Mouse (Mus musculus) kidney, adult 9 months (tissue): ENCODE measurements at regions not wholly inside any gene's neighbourhood (a gene's known extent, or its start where the extent isn't known, plus 50 kb on each side); places are given as distances from the start of the nearest gene placed in this dataset.

Experiments
- DNase-seq: peaks from one replicate; pipeline ENCODE4 v3.0.0; 2022

DNA sequence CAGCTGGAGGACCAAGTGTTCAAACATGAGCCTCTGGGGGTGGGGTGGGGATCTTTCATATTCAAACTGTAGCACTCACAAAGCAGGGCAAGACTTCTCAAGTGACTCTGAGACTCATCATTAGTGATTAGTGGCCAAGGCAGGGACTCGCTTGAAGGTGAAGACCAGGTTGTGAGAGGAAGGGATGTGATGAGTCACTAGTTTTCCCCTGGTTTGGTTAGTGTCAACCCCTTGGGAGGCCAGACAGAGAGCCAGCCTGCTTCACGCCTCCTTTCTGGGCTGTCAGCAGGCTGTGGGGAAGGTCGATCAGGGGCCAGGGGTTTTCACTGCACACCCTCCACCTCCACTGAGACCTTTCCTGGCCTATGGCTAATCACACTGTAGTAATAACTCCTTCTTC lies 65.2 kb downstream of the Slc30a10 start:
- no peak for DNase-seq

DNA sequence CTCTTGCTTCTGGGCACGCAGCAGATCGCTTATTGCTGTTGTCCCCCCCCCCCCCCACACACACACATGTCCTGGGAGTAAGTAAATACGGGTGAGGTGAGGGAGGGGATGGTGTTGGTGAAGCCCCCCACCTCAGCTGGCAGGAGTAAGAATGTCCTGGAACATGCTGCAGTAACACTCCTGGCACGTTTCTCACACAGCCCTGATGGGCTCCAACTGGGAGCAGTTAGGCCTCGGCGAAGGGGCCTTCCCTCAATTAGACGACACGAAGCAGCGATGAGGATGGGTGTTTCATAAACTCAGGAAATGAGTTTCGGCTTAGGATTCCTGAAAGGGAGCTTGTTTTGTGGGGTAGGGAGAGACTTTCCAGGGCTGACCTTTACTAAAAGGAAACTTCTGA lies 69.4 kb downstream of the Slc30a10 start:
- no peak for DNase-seq

DNA sequence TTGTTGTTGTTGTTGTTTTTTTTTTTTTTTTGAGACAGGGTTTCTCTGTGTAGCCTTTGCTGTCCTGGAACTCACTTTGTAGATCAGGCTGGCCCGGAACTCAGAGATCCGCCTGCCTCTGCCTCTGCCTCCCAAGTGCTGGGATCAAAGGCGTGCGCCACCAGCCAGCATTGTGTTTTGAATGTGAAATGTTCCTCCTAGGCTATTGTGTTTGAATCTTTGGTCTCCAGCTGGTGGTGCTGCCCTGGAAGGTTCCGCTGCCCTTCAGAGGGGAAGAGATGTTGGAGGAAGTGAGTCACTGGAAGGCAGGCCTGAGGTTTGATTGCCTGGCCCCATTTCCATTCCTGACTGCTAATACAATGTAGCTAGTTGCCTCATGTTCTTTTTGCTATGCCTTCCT lies 78.8 kb downstream of the Slc30a10 start:
- no peak for DNase-seq

DNA sequence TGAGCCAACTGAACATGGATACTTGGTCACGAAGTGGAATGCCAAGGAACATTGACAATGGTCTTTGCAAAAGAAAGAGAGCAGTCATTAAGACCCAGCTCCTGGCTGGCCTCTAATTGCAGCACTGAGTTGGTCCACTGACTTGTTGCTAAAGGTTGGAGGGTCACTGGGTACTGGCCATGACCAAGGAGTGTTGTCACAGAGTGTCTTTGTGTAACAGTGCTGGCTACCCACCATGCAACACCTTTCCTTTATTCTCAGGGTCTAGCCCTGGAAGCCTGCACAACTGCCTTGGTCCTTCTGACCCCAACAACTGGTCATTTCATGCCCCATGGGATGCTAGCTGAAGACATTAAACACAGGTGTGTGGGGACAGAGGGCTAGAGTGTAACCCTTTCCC lies 79.5 kb downstream of the Slc30a10 start:
- DNase-seq, result no peak

DNA sequence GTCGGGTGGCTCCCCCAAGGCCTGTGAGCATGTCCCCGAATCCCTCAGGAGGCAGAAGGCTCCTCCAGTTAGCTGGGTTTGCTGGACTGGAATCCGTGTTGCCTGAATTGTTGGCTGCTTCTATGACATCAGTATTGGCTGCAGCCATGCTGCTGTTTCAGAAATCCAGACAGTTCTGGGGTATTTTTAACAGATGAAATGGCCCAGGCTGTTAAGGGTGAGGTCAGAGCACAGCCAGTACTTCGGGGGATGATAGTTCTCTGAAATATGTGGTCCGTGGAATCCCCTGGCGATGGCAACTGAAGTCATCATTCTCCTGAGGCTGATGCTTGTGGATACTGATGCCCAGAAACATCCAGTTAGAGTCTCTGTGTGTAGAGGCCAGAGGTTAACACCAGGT lies 80.7 kb downstream of the Slc30a10 start:
- no peak for DNase-seq

DNA sequence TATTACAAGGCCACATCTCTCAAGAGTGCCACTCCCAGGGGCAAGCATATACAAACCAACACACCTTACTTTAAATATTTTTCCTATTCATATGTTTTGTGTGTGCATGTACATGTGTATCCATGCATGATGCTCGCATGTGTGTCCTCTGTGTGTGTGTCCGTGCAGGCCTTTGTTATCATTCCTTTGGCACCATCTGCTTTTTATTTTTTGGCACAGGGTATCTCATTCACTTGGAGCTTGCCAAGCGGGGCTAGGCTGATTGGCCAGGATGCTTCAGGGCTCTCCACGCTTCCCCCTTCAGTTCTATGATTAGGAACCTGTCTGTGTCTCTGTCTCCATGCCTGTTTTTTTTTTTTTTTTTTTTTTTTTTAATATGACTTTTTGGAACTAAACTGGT lies 82.6 kb downstream of the Slc30a10 start:
- DNase-seq, result no peak

DNA sequence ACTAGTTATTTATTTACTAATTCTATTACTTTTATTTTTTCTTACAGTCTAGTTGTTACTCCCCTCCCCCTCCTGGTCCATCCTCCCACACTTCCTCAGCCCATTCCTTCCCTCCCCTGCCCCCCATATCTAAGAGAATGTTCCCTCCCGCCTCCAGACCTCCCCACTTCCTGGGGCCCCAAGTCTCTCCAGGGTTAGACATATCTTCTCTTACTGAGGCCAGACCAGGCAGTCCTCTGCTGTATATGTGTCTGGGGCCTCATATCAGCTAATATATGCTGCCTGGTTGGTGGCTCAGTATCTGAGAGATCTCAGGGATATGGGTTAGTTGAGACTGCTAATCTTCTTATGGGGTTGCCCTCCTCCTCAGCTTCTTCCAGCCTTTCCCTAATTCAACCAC lies 84.8 kb downstream of the Slc30a10 start:
- DNase-seq, result no peak

DNA sequence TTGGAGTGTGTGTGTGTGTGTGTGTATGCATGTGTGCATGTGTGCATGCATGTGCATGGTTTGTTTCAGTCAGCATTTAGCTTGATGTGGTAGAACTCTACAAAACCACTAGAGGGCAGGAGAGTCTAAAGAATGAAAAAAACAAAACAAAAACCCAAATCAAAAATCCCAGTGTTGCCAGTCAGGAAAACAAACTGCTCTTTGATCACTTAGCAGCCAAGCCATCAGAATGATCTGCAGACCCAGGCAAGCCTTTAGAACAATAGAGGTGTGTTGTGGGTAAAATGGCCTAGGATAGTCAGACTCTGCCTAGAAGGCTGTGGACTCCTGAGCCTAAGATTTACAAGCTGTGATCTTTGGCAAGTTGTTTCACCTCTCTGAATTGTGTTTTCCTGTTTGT lies 91.7 kb downstream of the Slc30a10 start:
- DNase-seq, result peak; percentile 13

DNA sequence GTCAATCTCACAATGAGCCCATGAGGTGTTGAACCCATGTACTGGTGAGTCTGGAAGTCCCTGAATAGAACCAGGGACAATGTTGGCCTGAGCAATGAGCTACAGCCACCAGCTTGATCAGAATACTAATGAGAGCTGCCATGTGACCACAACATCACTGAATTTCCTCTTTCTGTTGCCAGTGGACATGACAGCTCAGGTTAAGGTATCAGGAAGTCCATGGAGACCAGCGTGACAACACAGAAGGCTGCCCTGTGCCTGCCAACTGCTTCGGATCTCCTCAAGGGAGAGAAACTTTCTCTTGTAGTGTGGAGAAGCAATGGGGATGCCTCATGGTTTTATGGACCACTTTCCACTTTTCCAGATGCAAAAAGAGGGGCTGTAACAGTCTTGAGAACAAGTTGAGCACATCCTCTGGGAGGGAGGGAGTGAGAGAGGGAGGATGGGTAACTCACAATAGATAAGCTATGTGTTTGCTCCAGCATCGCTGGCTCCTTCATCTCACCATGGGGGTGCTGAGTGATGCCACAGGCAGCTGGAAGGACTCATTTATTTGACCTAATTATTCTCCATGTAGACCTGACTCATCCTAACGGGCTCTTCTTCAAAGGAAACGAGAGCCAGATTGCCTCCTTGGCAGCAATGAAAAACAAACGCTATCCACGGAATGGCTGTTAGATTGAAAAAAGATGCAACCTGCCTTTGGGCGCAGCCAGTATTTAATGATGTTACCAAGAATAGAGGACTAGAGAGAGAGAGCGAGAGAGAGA lies 118.3 kb downstream of the Slc30a10 start:
- DNase-seq, result no peak

DNA sequence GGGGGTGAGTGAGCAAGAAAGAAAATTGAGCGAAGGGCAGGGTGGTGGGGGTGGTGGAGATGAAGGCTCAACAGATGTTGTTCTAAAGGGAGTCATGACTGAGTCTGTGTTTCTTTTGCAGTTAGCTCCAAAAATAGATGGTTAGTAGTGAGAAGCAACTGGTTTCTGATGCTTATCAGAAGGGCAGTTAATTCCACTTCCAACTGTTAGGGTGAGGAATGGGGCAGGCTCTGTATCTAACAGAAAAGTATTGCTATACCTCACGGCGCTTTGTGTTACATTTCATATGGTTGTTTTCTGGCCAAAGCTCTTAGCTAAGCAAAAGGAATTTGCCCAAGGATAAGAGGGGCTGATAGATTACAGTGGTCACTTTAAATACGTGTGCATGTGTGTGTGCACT lies 120.3 kb downstream of the Slc30a10 start:
- no peak for DNase-seq

DNA sequence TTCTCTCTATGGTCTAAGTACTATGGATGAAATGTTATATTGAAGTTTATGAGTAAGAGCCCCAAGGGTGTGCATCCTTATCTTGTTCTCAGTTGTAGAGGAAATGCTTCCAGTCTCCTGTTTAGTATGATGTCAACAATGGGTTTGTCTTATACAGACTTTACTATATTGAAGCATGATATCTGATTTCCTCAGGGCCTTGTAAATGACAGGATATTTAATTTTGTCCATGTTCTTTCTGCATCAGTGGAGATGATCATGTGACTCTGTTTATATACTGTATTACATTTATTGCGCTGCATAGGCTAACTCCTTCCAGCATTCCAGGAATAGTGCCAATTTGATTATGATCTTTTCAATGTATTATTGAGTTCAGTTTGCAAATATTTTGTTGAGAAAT lies 125.2 kb downstream of the Slc30a10 start:
- DNase-seq, result no peak

DNA sequence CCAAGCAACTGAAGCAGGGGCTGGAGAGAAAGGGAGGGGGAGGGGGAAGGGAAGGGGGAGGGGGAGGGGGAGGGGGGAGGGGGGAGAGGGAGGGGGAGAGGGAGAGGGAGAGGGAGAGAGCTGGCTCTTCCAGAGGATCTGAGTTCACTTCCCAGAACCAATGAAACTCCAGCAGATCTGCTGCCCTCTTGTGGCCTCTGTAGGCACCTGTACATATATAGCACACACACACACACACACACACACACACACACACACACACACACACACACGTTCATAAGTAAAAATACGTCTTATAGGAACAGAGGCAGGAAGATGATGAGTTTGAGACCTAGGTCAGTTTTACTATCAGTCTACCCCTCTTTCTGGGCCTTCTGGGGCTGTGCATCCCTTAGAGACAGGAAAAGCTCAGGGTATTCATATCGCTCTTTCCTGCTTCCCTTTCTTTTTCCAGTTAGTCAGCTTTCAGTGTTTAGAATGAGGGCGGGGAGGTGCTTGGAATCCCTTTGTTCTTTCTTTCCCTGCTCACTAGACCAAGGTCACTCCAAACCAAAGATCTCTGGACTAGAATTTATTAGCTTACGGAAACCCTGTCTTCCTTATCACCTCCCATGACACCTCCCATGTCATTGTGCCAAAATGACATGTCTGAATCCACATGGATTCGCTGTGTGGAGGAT lies 130.7 kb downstream of the Slc30a10 start:
- no peak for DNase-seq

DNA sequence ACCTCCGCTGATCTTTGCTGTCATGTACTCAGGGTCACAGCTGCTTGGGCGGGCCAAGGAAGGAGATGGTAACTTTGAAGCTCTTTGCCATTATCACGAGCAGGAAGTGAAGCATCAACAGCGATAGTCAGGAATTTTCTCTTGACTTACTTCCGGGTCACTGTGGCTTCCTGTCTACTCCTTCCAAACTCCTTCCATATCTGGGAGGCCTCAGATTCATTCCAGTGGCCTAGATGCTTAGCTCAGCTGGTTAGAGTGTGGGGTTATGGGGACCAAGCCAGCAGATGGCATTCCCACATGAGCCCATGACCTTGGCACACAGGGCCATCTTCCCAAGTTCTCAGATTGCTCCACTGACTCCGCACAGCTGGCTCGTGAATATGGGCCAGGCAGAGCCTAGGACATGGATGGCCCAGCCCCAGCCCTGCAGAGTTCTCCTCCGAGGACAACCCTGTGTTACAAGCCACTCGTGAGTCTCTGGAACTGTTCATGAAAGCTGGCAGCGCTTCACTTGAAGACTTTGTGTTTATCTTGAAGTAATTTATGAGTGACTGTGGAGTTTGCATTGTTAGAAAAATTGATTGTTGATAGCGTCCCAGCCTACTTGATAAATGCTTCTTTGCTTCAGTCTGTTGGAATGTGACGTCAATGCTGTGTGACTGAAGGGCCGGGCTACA lies 133.2 kb downstream of the Slc30a10 start:
- peak; percentile 4 for DNase-seq

DNA sequence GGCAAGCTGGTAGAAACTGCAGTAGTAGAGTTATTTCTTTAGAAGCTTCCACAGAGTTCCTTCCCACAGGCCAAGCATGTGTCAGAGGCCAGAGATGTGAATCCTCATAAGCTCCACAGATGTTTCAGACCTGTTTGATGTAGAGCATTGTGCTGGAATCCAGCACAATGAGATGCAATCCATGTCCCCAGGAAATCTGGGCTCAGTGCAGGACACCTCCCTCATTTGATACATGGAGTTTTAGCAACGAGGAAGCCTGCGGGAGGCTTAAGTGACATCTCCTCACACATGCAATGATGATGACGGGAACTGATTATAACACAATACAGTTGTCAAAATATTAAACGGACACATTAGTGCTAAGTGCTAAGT lies 133.7 kb downstream of the Slc30a10 start:
- DNase-seq, result no peak

DNA sequence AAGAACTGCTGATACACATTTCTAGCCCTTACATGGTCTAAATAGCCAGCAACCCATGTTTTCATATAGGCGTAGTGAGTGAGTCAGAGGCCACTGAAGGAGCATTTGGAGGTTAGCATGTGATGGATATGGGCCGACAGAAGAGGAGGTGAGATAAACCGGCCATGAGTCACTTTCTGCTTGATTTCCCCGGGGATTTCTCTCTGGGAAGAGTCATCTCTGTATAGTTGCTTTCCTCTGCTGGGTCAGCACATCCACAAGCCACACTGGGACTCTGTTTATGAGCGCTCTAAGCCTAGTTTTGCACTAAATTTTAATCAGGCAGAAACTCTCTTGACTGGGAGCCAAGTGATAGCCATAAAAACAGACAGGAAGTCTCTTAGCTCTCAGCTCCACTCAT lies 142.2 kb downstream of the Slc30a10 start:
- DNase-seq, result no peak

DNA sequence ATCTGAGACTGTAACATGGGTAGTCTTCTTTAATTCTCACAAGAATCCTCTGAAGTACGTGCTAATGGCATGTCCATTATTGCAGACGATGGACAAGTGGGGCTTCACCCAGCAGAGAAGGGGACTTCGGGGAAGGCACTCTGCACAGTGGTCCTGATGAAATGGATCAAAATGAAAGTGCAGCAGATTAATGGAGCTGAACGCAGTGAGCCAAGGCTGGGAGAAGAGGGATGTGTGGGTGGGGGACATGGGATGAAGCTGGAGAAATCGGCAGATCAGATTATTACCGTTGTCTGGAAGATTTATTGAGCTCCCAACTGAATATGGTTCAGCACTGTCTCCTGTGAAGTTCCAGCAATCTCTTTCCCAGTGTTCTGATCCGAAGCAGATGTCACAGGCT lies 143.9 kb downstream of the Slc30a10 start:
- no peak for DNase-seq

DNA sequence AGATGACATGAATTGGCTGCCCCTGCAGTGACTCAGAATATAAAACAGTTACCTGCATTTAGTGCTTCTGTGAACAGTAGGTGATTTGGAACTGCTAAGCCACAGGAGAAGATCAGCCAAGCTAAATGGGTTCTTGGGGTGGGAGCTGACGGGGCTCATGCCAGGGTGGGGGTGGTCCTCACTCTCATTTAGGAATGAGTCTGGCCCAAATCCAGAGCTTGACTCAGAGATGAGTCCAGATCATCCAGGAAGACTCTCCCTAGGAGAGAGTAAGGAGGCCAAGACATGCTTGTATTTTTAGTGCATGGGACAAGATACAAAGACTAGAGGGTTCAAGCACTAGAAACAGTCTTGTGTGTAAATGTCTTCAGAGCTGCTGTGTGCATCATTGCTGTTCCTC lies 146.5 kb downstream of the Slc30a10 start:
- no peak for DNase-seq

DNA sequence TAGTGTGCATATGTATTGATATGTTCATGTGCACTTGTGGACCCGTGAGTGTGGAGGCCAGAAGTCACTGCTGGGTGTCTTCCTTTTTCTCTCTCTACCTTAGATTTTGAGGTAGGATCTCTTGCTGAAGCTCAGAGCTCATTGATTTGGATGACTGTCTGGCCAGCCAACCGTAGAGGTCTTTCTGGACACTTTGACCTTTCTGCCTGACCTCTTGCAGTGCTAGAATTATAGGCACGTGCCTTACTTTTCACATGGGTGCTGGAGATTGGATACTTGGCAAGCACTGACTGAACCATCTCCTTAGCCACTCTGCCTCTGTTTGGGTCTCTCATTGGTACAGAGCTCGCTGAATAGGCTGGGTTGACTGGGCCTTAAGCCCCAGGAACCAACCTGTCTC lies 151.3 kb downstream of the Slc30a10 start:
- DNase-seq, result peak; percentile 34

DNA sequence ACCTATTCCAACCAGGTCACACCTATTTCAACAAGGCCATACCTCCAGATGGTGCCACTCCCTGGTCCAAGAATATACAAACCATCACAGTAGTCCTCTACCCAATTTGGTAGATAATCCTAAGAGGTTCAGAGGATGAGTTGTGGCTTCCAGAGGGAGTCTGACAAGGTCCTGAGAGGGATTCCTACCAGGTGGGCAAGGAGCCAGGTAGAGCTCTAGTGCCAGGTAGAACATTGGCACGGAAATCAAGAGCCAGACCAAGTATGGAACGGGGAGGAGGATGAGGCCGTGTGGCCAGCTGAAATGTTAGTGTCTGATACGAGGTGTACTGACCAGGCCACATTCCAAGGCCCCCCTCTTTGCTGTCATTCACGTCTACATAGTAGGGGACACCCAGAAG lies 153.0 kb downstream of the Slc30a10 start:
- peak; percentile 19 for DNase-seq

DNA sequence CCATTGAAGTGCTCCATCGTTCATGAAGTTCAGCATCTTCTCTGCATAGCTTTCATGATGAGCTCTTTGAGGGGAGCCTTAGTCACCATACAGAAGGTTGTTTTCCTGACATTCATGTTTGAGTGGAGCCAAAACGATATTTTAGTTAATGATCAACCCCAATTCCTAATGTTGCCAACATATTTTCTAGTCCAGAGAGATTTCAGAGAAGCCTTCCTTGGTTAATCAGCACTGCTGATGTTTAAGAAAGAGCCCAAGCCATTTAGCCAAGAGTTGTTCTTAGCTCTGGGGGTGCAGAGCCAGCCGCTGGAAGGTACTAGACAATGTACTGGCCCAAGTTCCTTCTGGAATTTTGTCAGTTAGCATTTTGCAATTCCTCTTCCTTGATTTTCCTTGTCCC lies 153.8 kb downstream of the Slc30a10 start:
- DNase-seq, result peak; percentile 61

DNA sequence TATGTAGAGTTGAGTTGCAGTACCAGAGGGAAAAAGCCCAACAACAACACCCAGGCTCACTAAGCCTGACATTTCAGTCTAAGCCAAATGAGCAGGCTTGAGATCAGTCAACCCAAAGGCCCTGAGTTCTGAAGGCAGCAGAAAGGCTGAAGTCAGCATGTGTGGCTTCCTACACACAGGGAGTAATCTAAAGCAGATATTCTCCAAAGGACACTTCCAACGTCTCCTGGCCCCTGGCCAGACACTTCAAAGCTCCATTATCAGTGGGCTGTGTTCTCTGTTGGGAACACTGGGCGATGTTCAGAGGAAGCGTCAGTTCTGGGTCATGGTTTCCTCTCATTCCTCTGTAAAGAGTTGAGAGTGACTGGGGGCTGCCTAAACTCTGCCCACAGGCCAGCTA lies 155.9 kb downstream of the Slc30a10 start:
- no peak for DNase-seq

DNA sequence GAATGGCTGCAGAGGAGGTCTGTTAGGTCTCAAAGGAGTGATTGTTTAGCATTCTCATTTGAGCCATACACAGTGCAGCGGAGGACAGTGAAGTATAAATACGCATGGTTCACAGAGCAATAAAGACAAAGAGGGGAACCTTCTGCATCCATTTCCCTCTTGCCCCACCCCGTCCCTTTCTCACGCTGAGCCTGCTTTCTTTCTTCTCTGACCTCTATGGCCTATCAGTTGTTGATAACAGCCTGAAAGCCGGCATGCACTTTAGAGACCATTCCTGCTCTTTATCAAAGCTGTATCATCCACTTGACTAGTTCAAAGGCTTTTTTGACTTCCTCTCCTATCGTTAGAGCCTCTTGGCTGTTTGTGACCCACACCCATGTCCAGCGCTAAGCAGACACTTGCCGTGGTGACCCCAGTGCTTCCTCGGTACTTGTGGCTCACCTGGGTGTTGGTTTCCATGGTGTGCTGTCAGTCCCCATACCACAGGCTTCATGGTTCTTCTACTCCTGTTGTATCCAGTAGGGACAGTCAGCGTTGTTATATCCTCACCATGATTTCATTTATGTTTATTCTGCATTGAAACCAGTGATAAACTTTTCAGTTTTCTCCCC lies 161.3 kb downstream of the Slc30a10 start:
- no peak for DNase-seq

DNA sequence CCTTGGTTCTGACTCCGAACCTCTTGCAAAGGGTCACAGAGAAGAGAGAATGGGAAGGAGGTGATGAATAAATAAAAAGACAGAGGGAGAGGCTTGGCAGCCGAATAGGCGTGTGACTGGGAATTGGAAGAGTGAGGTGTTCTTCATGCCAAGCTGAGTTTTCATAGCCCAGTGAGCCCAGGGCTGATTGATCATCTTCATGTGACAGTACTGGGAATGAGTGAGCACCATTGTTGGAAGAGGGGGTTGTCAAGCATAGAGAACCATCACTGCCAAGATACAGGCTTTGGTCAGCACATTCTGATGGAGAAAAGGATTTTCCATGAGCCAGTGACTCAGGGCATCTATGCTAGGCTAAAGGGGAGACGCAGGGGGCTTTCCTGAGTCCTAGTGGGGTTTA lies 163.0 kb downstream of the Slc30a10 start:
- DNase-seq, result no peak

DNA sequence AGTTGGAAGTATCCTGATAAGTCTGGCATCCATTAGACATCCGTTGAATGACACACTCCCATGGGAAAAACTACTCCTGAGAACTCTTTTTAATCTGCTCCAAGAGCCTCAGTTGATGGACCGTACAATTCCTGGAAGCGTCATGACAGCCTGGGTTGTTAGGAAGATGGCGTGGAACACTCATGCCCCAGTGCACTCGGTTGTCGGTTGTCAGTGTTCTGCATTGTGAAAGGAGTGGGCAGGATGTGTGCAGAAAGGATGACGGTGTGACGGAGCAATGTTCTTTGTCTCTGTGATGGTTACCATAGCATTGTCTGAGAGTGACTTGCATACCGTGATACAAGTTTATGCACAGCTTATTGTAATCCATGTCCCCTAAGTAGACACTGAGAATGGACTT lies 164.4 kb downstream of the Slc30a10 start:
- no peak for DNase-seq
